Mouse (Mus musculus) myocyte (in vitro differentiated cells): Measurements from ENCODE around the gene Cep55. TPM values are rescaled to one million over a fixed set of nuclear protein-coding genes. Genes with fewer than 3 reads are reported as not detected.
A peak's percentile ranks its signal among the peaks of the same experiment; 100 is the strongest.

Experiments used
- H3K27me3 ChIP-seq: one replicate; pipeline ENCODE4 v1.6.1; 2011; ENCODE audit not compliant: control insufficient read depth, insufficient read depth, insufficient read length
- H3K36me3 ChIP-seq: one replicate; pipeline ENCODE4 v1.6.1; 2011; ENCODE audit not compliant: control insufficient read depth, insufficient read depth
- H3K4me2 ChIP-seq: one replicate; pipeline ENCODE4 v1.6.1; 2011; ENCODE audit warnings: low read depth, control low read depth
- H3K4me3 ChIP-seq: one replicate; pipeline ENCODE4 v1.5.1; 2011; ENCODE audit warnings: mild to moderate bottlenecking, control low read depth, moderate library complexity
- H3K79me2 ChIP-seq: one replicate; pipeline ENCODE4 v1.6.1; 2011; ENCODE audit not compliant: control insufficient read depth, insufficient read depth
- H3ac ChIP-seq: one replicate; pipeline ENCODE4 v1.6.1; 2011; ENCODE audit not compliant: control insufficient read depth, insufficient read length
- CEBPB ChIP-seq: IDR thresholded peaks from 2 replicates; pipeline ENCODE4 v1.6.1; 2011; ENCODE audit warnings: mild to moderate bottlenecking, moderate library complexity; ENCODE audit not compliant: poor library complexity, insufficient read depth, severe bottlenecking
- E2F4 ChIP-seq: IDR thresholded peaks from one replicate; pipeline ENCODE4 v1.6.1; 2011; ENCODE audit warnings: mild to moderate bottlenecking, control low read depth, moderate library complexity; ENCODE audit not compliant: insufficient read depth
- MAX ChIP-seq: IDR thresholded peaks from one replicate; pipeline ENCODE4 v1.6.1; 2011; ENCODE audit warnings: low read depth, mild to moderate bottlenecking, control low read depth
- MYOD1 ChIP-seq, 3 experiments: IDR thresholded peaks; one replicate each; pipeline ENCODE4 v1.6.1; 2011; ENCODE audit warnings: control low read depth in 2 of 3, low read depth in 2 of 3, mild to moderate bottlenecking in 2 of 3, moderate library complexity in 1 of 3; ENCODE audit not compliant: insufficient read length in 2 of 3, control insufficient read depth in 1 of 3
- MYOG ChIP-seq, 3 experiments: IDR thresholded peaks; one replicate each; pipeline ENCODE4 v1.6.1; 2011; ENCODE audit warnings: control low read depth in 2 of 3, low read depth in 2 of 3, mild to moderate bottlenecking in 2 of 3; ENCODE audit not compliant: insufficient read length in 2 of 3, control insufficient read depth in 1 of 3, insufficient read depth in 1 of 3
- POLR2A ChIP-seq: IDR thresholded peaks from one replicate; pipeline ENCODE4 v1.6.1; 2011; ENCODE audit warnings: low read depth, mild to moderate bottlenecking, control low read depth, moderate library complexity; ENCODE audit not compliant: insufficient read length
- POLR2AphosphoS2 ChIP-seq: IDR thresholded peaks from one replicate; pipeline ENCODE4 v1.6.1; 2011; ENCODE audit warnings: low read depth, control low read depth; ENCODE audit not compliant: insufficient read length
- REST ChIP-seq: IDR thresholded peaks from one replicate; pipeline ENCODE4 v1.6.1; 2011; ENCODE audit warnings: mild to moderate bottlenecking, control low read depth, moderate library complexity; ENCODE audit not compliant: insufficient read depth, insufficient read length
- SRF ChIP-seq: IDR thresholded peaks from one replicate; pipeline ENCODE4 v1.6.1; 2011; ENCODE audit warnings: low read depth; ENCODE audit not compliant: control insufficient read depth, insufficient read length
- TCF12 ChIP-seq: IDR thresholded peaks from one replicate; pipeline ENCODE4 v1.6.1; 2011; ENCODE audit warnings: mild to moderate bottlenecking, control low read depth; ENCODE audit not compliant: poor library complexity, insufficient read depth, severe bottlenecking
- TCF3 ChIP-seq: IDR thresholded peaks from one replicate; pipeline ENCODE4 v1.6.1; 2011; ENCODE audit warnings: low read depth, control low read depth; ENCODE audit not compliant: insufficient read length
- USF1 ChIP-seq: IDR thresholded peaks from one replicate; pipeline ENCODE4 v1.6.1; 2011; ENCODE audit warnings: low read depth, mild to moderate bottlenecking, control low read depth, moderate library complexity
- polyA plus RNA-seq: library from polyadenylated mRNA; unstranded; fragments of >200 nt; fragmentation: generic; extraction: Trizol; gene quantifications from one replicate; pipeline ENCODE4 v1.2.1, GENCODE M21; 2012; ENCODE audit warnings: missing spikeins

Gene Cep55
- polyA plus RNA-seq, 1 experiment, result 5.1 TPM

DNA sequence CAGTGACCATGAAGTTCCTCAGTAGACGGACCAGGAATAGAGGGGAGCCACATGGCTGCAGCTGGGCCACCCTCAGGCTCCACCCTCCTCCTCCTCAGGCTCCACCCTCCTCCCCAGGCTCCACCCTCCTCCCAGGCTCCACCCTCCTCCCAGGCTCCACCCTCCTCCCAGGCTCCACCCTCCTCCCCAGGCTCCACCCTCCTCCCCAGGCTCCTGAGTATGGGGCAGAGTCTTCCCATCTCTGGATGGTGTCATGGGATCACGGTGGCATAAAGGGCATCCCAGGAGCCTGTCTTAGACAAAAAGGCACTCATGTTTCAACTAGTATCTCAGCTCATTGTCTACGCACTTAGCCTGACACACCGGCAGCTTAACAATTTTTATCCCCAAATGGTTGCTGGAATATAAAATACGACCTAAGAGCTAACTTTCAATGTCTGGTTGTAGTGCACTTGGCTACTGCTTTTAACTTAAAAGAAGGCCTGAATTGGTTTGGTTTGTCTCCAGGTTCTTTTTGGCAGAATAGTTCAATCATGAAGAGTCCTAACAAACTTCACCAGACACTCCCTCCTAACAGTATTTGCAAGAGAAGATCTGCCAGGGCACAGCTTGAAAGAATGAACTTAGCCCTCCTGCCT is 65.4 kb downstream of the Cep55 start:
- no peak overlapping the region for H3K4me2 ChIP-seq
- TF ChIP-seq E2F4, result no peak
- TF ChIP-seq MAX, result no peak
- no peak for TF ChIP-seq REST
- no peak for TF ChIP-seq SRF
- no peak for TF ChIP-seq TCF12
- no peak for TF ChIP-seq CEBPB
- TF ChIP-seq USF1, result no peak
- no peak for TF ChIP-seq TCF3
- no peak for TF ChIP-seq MYOG (IDR thresholded peaks at IDR 0.05; ENCODE audit: control insufficient read depth in 1 of 3, insufficient read depth in 1 of 3, insufficient read length in 2 of 3, low read depth in 2 of 3)
- TF ChIP-seq POLR2AphosphoS2, result no peak
- TF ChIP-seq POLR2A, result no peak
- no peak for TF ChIP-seq MYOD1 (IDR thresholded peaks at IDR 0.05; ENCODE audit: control insufficient read depth in 1 of 3, insufficient read length in 2 of 3, low read depth in 2 of 3)
- H3K79me2 ChIP-seq, result no peaks in the 10 kb centered on the region
- no peak overlapping the region for H3K4me3 ChIP-seq
- H3K27me3 ChIP-seq, result peaks cover 23% of the 10 kb centered on the region
- H3ac ChIP-seq, result no peak overlapping the region
- no peaks in the 10 kb centered on the region for H3K36me3 ChIP-seq

DNA sequence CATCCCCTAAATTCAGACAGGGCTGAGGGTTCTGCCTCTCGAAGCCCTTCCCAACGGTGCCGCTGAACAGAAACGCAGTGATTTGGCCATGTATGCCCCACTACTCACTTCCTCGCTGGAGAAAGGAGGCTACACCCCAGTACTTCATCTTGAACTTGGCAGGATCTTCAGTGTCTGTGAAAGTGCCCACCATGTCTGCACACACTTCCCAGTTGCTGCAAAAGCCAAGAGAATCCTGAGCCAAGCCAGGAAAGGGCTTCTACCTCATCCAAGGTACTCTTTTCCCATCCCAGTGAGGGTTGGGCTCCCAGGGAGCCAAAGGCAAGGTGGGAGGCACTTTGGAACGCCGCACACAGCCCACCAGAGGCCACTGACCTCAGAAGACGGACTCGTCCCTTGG is 69.1 kb downstream of the Cep55 start:
- Histone ChIP-seq H3K36me3 (no peaks in the 10 kb centered on the region), H3K27me3 (peaks cover 27% of the 10 kb centered on the region), H3K4me3 (no peak overlapping the region), H3K79me2 (no peaks in the 10 kb centered on the region), H3ac (no peak overlapping the region), H3K4me2 (peak overlapping the region; percentile 24)
- TF ChIP-seq USF1, result no peak
- no peak for TF ChIP-seq TCF12
- TF ChIP-seq REST, result no peak
- no peak for TF ChIP-seq MYOD1 (IDR thresholded peaks at IDR 0.05; ENCODE audit: control insufficient read depth in 1 of 3, insufficient read length in 2 of 3, low read depth in 2 of 3)

Other genes with a start within 250 kb of the Cep55 start
- 76.9 TPM for gene Myof, start 11.4 kb upstream of the Cep55 start, polyA plus RNA-seq
- not detected for gene Ffar4, start 42.1 kb downstream of the Cep55 start, polyA plus RNA-seq
- 0.35 TPM for gene Rbp4, start 70.3 kb downstream of the Cep55 start, polyA plus RNA-seq
- not detected for gene Pde6c, start 77.8 kb downstream of the Cep55 start, polyA plus RNA-seq
- 6.5 TPM for gene Fra10ac1, start 169.1 kb downstream of the Cep55 start, polyA plus RNA-seq
- gene Lgi1, start 209.5 kb downstream of the Cep55 start, polyA plus RNA-seq, result not detected